Mouse (Mus musculus) testis, adult 2 months (tissue): ENCODE results near the gene Trim63.

Source experiments
- CTCF ChIP-seq: fragments of 200-500 bp; IDR thresholded peaks from 2 replicates; pipeline ENCODE4 v1.5.1; 2012; ENCODE audit warnings: low read depth, mild to moderate bottlenecking, inconsistent platforms, low read length, moderate library complexity; ENCODE audit not compliant: control insufficient read depth, insufficient read depth, insufficient replicate concordance
- POLR2A ChIP-seq: fragments of 200-500 bp; IDR thresholded peaks from 2 replicates; pipeline ENCODE4 v1.6.1; 2012; ENCODE audit warnings: low read depth, mild to moderate bottlenecking, inconsistent platforms, low read length, moderate library complexity; ENCODE audit not compliant: control insufficient read depth

DNA sequence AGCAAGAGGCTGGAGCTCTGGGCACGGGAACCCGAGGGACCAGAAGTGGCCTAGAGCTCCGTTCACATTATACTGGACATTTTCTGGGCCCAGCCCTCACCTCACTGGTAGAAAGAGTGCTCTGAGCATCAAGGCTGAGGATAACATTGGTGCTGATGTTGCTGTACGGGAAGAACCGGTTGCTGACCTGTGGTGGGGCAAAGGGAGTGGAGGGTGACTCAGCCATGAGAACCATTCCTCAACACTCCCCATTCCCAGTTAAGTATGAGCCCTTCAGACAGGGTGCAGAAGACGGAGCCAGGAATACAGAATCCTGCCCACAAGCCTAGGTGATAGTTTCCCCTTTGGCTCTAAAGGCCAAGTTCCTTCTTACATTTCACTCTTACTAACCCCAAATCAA, 44.7 kb downstream of the Trim63 start:
- TF ChIP-seq CTCF (no peak), POLR2A (no peak)
